Comparison of ENCODE assay signal across 9 mouse cellular contexts in genomic region chr10:39587290-39587925, GRCm38 (mm10). TPM values are rescaled to one million over a fixed set of nuclear protein-coding genes. Genes with fewer than 3 reads are reported as not detected.
DNase-seq lines count a peak whose midpoint lies in the region; ATAC-seq and TF ChIP-seq lines count a peak whose summit lies in the region.
"Had no signal": no experiment of that assay in that cellular context is flagged by ENCODE, and none has a peak within 500 bp of the region (broad histone marks: within the 10 kb centered on the region; RNA-seq: fewer than 3 reads in every experiment).

No protein-coding gene starts in this region.

- H3K4me2 ChIP-seq in stomach, embryonic 16.5 days (ENCODE audit: low read depth, low read length): no peak overlapping the region
- no peak overlapping the region for H3K4me2 ChIP-seq in stomach, postnatal 0 days (replicated peaks; ENCODE audit: low read depth)
- H3K4me2 ChIP-seq in limb, embryonic 15.5 days: no peak overlapping the region

- DNase-seq in frontal cortex, postnatal 36 days (ENCODE audit: low spot score in 2 of 2): no peak
- DNase-seq in stomach, postnatal 0 days (ENCODE audit: low spot score): no peak
- DNase-seq in kidney, adult 11 months: no peak
- DNase-seq in ovary, postnatal 10 days (ENCODE audit: low spot score): no peak
- no peak for DNase-seq in layer of hippocampus, adult 9-11 months
- DNase-seq: cerebellum, postnatal 25 days had no signal

- no peaks in the 10 kb centered on the region for H3K27me3 ChIP-seq in stomach, embryonic 16.5 days (ENCODE audit: control insufficient read depth, insufficient read depth, low read length)
- H3K27me3 ChIP-seq in stomach, postnatal 0 days (ENCODE audit: control insufficient read depth, insufficient read depth, low read length): no peaks in the 10 kb centered on the region
- H3K27me3 ChIP-seq in limb, embryonic 15.5 days: no peaks in the 10 kb centered on the region

- no peaks in the 10 kb centered on the region for H3K9me3 ChIP-seq in stomach, embryonic 16.5 days (replicated peaks; ENCODE audit: control insufficient read depth, low read length)
- no peaks in the 10 kb centered on the region for H3K9me3 ChIP-seq in stomach, postnatal 0 days (ENCODE audit: control insufficient read depth, low read length)
- H3K9me3 ChIP-seq in limb, embryonic 15.5 days: no peaks in the 10 kb centered on the region

- WGBS in stomach, embryonic 16.5 days: 36% methylated on average over 5 of the region's 5 CpGs
- 34% methylated on average over 5 of the region's 5 CpGs for WGBS in stomach, postnatal 0 days
- WGBS in limb, embryonic 15.5 days: 35% methylated on average over 5 of the region's 5 CpGs

- H3K4me3 ChIP-seq in stomach, embryonic 16.5 days (replicated peaks; ENCODE audit: low read length): no peak overlapping the region
- H3K4me3 ChIP-seq in stomach, postnatal 0 days (ENCODE audit: low read depth, low read length): no peak overlapping the region
- H3K4me3 ChIP-seq in limb, embryonic 15.5 days: no peak overlapping the region

- peak overlapping the region; percentile 47; the same call in 1 of the 2 replicates for H3K27ac ChIP-seq in stomach, embryonic 16.5 days (ENCODE audit: low read length)
- H3K27ac ChIP-seq in stomach, postnatal 0 days (replicated peaks): no peak overlapping the region
- peak overlapping the region; percentile 60; the same call in 1 of the 2 replicates for H3K27ac ChIP-seq in limb, embryonic 15.5 days

- H3K9ac ChIP-seq in stomach, embryonic 16.5 days (ENCODE audit: low read length): no peak overlapping the region
- no peak overlapping the region for H3K9ac ChIP-seq in stomach, postnatal 0 days (ENCODE audit: low read length)
- H3K9ac ChIP-seq in limb, embryonic 15.5 days: 0 out of 2 replicates have a peak overlapping the region, but pooled peaks have one; percentile 4

- TF ChIP-seq CTCF in stomach, postnatal 0 days (IDR thresholded peaks at IDR 0.05; ENCODE audit: low read depth): no peak

- peak; percentile 24; the same call in 1 of the 2 replicates for ATAC-seq in frontal cortex, adult (ENCODE audit: low TSS enrichment)
- ATAC-seq in stomach, embryonic 16.5 days (ENCODE audit: insufficient read depth, low FRiP score): no peak
- no peak for ATAC-seq in stomach, postnatal 0 days (ENCODE audit: low FRiP score, low TSS enrichment)
- peak; percentile 18; the same call in 1 of the 2 replicates for ATAC-seq in limb, embryonic 15.5 days (ENCODE audit: insufficient number of reproducible peaks, low FRiP score, low TSS enrichment, low read depth)

- peaks cover 15% of the 10 kb centered on the region; the same call in 1 of the 2 replicates for H3K4me1 ChIP-seq in stomach, embryonic 16.5 days (ENCODE audit: control insufficient read depth, insufficient read depth, low read length)
- H3K4me1 ChIP-seq in stomach, postnatal 0 days (replicated peaks; ENCODE audit: control insufficient read depth, insufficient read depth): 0 out of 2 replicates have a peak, but pooled peaks cover 3% of the 10 kb centered on the region
- peaks cover 39% of the 10 kb centered on the region for H3K4me1 ChIP-seq in limb, embryonic 15.5 days

- no peak for TF ChIP-seq EP300 in stomach, postnatal 0 days (optimal IDR thresholded peaks at IDR 0.05)

- H3K36me3 ChIP-seq in stomach, embryonic 16.5 days (ENCODE audit: control insufficient read depth, insufficient read depth, low read length): no peaks in the 10 kb centered on the region
- H3K36me3 ChIP-seq in stomach, postnatal 0 days (ENCODE audit: control insufficient read depth, insufficient read depth, low read length): no peaks in the 10 kb centered on the region
- no peaks in the 10 kb centered on the region for H3K36me3 ChIP-seq in limb, embryonic 15.5 days

RNA-seq across cellular contexts. Expression of gene Traf3ip2, which starts 25.3 kb away (rescaled TPM):
- polyA plus RNA-seq in stomach, embryonic 16.5 days (2015; fragmentation: Nextera tagmentation; extraction: Ambion mirVana): 32.1 and 33.1 TPM in 2 replicates
- 19.4 and 24.1 TPM in 2 replicates for polyA plus RNA-seq in stomach, postnatal 0 days (2015; fragmentation: Nextera tagmentation; extraction: Ambion mirVana)
- polyA plus RNA-seq in limb, embryonic 15.5 days (2015; fragmentation: Nextera tagmentation; extraction: Ambion mirVana): 14.9 and 15.5 TPM in 2 replicates

Comparison
In these comparisons a context has a peak if more than half of its experiments do, and no peak if none do; other contexts are left out.
1. ATAC-seq: peak in frontal cortex, adult (single experiment) and limb, embryonic 15.5 days (single experiment); none in stomach, embryonic 16.5 days (single experiment) and stomach, postnatal 0 days (single experiment).